Comparison of ENCODE assay signal across 8 mouse cellular contexts in the genomic region with DNA sequence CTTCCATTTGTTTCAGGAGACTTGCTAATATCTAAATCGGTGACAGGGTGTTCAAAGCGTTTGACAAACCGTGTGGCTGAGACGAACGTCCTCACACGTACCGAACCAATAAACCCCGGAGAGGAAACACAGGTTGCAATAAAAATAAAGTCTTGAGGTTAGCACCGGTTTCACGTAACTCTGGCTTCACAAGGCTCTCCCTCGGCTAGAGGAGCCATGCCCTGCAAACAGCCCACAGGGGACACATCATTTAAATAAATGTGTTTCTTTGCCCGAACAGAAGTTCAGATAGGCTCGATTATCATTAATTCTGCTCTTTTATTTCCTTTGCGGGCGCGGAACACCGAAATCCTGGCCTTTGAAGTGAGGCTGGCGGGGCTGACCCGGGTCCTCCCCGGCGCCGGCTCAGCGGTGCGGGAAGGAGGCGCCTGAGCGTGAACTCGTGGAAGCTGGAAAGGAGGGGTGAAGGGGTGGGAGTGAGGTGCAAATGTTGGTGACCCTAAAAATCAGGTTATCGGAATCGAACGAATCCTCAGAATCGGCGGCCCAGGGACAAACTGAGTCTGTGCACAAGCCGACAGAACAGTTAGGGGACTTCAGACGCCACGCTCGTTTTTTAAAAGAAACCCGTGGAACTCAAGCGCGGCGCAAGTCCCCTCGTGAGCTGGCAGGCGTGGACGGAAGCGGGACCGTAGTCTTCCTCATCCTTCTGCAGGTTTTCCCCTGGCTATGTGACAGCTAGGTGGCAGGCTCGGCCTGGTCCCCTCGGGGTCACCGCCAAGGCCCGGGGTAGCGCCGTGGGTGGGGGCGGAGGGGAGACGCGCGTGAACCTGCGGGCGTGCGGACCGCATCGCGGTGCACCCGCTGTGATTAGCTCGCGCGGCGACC. TPM values are rescaled to one million over a fixed set of nuclear protein-coding genes. Genes with fewer than 3 reads are reported as not detected.
DNase-seq lines count a peak whose midpoint lies in the region; ATAC-seq and TF ChIP-seq lines count a peak whose summit lies in the region.

No protein-coding gene starts in this region.

- peaks cover 58% of the 10 kb centered on the region for H3K27me3 ChIP-seq in lung, embryonic 14.5 days (ENCODE audit: insufficient read depth, low read length)
- H3K27me3 ChIP-seq in forebrain, embryonic 13.5 days: peaks cover 76% of the 10 kb centered on the region
- peaks cover 43% of the 10 kb centered on the region for H3K27me3 ChIP-seq in hindbrain, embryonic 16.5 days (replicated peaks; ENCODE audit: control insufficient read depth, insufficient read depth, low read length)
- peaks cover 84% of the 10 kb centered on the region for H3K27me3 ChIP-seq in liver, embryonic 13.5 days

- ATAC-seq in lung, embryonic 14.5 days (ENCODE audit: insufficient read depth): no peak
- ATAC-seq in forebrain, embryonic 13.5 days: peak; percentile 14; the same call in 1 of the 2 replicates
- no peak for ATAC-seq in hindbrain, embryonic 16.5 days
- ATAC-seq in liver, embryonic 13.5 days (ENCODE audit: low read depth): no peak

- H3K36me3 ChIP-seq in lung, embryonic 14.5 days (ENCODE audit: insufficient read depth): no peaks in the 10 kb centered on the region
- H3K36me3 ChIP-seq in forebrain, embryonic 13.5 days (ENCODE audit: poor library complexity, severe bottlenecking): no peaks in the 10 kb centered on the region
- no peaks in the 10 kb centered on the region for H3K36me3 ChIP-seq in hindbrain, embryonic 16.5 days (ENCODE audit: control insufficient read depth, insufficient read depth, low read length)
- H3K36me3 ChIP-seq in liver, embryonic 13.5 days: no peaks in the 10 kb centered on the region

- no peaks in the 10 kb centered on the region for H3K9me3 ChIP-seq in lung, embryonic 14.5 days (ENCODE audit: low read depth, low read length)
- no peaks in the 10 kb centered on the region for H3K9me3 ChIP-seq in forebrain, embryonic 13.5 days (replicated peaks)
- no peaks in the 10 kb centered on the region for H3K9me3 ChIP-seq in hindbrain, embryonic 16.5 days (ENCODE audit: control insufficient read depth, low read length)
- H3K9me3 ChIP-seq in liver, embryonic 13.5 days (replicated peaks): no peaks in the 10 kb centered on the region

- no peak for TF ChIP-seq POLR2A in brain, embryonic 14.5 days (IDR thresholded peaks at IDR 0.05; ENCODE audit: borderline replicate concordance, extremely low read depth, insufficient read depth, insufficient read length, poor library complexity, severe bottlenecking)

- DNase-seq in lung, embryonic 14.5 days: peak; percentile 57
- no peak for DNase-seq in lung, postnatal 25 days (ENCODE audit: low spot score)
- peak; percentile 75 for DNase-seq in brain, embryonic 14.5 days (ENCODE audit: low read depth)
- no peak for DNase-seq in liver, embryonic 13.5 days
- peak; percentile 18 for DNase-seq in retina, adult 2 months (ENCODE audit: low read depth, low spot score)
- DNase-seq in T-cell, adult 2 months (ENCODE audit: low spot score): no peak

- peak overlapping the region; percentile 95 for H3K4me2 ChIP-seq in lung, embryonic 14.5 days
- peak overlapping the region; percentile 97 for H3K4me2 ChIP-seq in forebrain, embryonic 13.5 days
- peak overlapping the region; percentile 88 for H3K4me2 ChIP-seq in hindbrain, embryonic 16.5 days (ENCODE audit: low read length)
- peak overlapping the region; percentile 66 for H3K4me2 ChIP-seq in liver, embryonic 13.5 days

- H3K4me1 ChIP-seq in lung, embryonic 14.5 days (ENCODE audit: insufficient read depth): 0 out of 2 replicates have a peak, but pooled peaks cover 5% of the 10 kb centered on the region
- H3K4me1 ChIP-seq in forebrain, embryonic 13.5 days: peaks cover 21% of the 10 kb centered on the region
- H3K4me1 ChIP-seq in hindbrain, embryonic 16.5 days (ENCODE audit: control insufficient read depth, insufficient read depth, low read depth, low read length): peaks cover 18% of the 10 kb centered on the region
- peaks cover 11% of the 10 kb centered on the region for H3K4me1 ChIP-seq in liver, embryonic 13.5 days (replicated peaks)

- H3K4me3 ChIP-seq in lung, embryonic 14.5 days (ENCODE audit: low read depth, low read length): peak overlapping the region; percentile 52
- H3K4me3 ChIP-seq in forebrain, embryonic 13.5 days: peak overlapping the region; percentile 50
- peak overlapping the region; percentile 48 for H3K4me3 ChIP-seq in hindbrain, embryonic 16.5 days (ENCODE audit: low read length)
- peak overlapping the region; percentile 52 for H3K4me3 ChIP-seq in liver, embryonic 13.5 days (replicated peaks)

- WGBS in lung, embryonic 14.5 days: 1% methylated on average over 66 of the region's 66 CpGs
- WGBS in forebrain, embryonic 13.5 days: under 1% methylated on average over 66 of the region's 66 CpGs
- WGBS in hindbrain, embryonic 16.5 days: 1% methylated on average over 66 of the region's 66 CpGs
- WGBS in liver, embryonic 13.5 days (ENCODE audit: insufficient replicate concordance): 1% methylated on average over 66 of the region's 66 CpGs

- peak overlapping the region; percentile 56; the same call in 1 of the 2 replicates for H3K9ac ChIP-seq in lung, embryonic 14.5 days
- peak overlapping the region; percentile 60; the same call in 1 of the 2 replicates for H3K9ac ChIP-seq in forebrain, embryonic 13.5 days
- peak overlapping the region; percentile 27; the same call in 1 of the 2 replicates for H3K9ac ChIP-seq in hindbrain, embryonic 16.5 days (ENCODE audit: low read depth, low read length)
- no peak overlapping the region for H3K9ac ChIP-seq in liver, embryonic 13.5 days

- peak; percentile 11; the same call in 1 of the 2 replicates for TF ChIP-seq CTCF in lung, embryonic 14.5 days (IDR thresholded peaks at IDR 0.05; ENCODE audit: low read depth)
- no peak for TF ChIP-seq CTCF in brain, embryonic 14.5 days (IDR thresholded peaks at IDR 0.05; ENCODE audit: borderline replicate concordance, extremely low read depth, insufficient read depth, insufficient read length)

- H3K27ac ChIP-seq in lung, embryonic 14.5 days (ENCODE audit: low read depth): no peak overlapping the region
- H3K27ac ChIP-seq in forebrain, embryonic 13.5 days: no peak overlapping the region
- H3K27ac ChIP-seq in hindbrain, embryonic 16.5 days (ENCODE audit: low read depth, low read length): no peak overlapping the region
- H3K27ac ChIP-seq in liver, embryonic 13.5 days: no peak overlapping the region

RNA-seq across cellular contexts. Expression of a gene that starts 0.5 kb away (rescaled TPM):
- 4.7 and 5.5 TPM in 2 replicates for polyA plus RNA-seq in lung, embryonic 14.5 days (2014; fragmentation: Nextera tagmentation; extraction: Ambion mirVana)
- polyA plus RNA-seq in brain, embryonic 14.5 days (2012; rRNA removed): 7.5 and 12.6 TPM in 2 replicates
- 0.39 and 0.67 TPM in 2 replicates for polyA plus RNA-seq in forebrain, embryonic 13.5 days (2015; fragmentation: Nextera tagmentation; extraction: Ambion mirVana)
- polyA plus RNA-seq in hindbrain, embryonic 16.5 days (2015; fragmentation: Nextera tagmentation; extraction: Ambion mirVana): 1.4 and 5.0 TPM in 2 replicates
- 1.8 and 2.6 TPM in 2 replicates for polyA plus RNA-seq in liver, embryonic 13.5 days (2015; fragmentation: Nextera tagmentation; extraction: Ambion mirVana)

Comparison
In these comparisons a context has a peak if more than half of its experiments do, and no peak if none do; other contexts are left out.
1. DNase-seq: peak in lung, embryonic 14.5 days (single experiment), brain, embryonic 14.5 days (single experiment) and retina, adult 2 months (single experiment); none in lung, postnatal 25 days (single experiment), liver, embryonic 13.5 days (single experiment) and T-cell, adult 2 months (single experiment).
2. Peak in every context shown above with its lines, with median percentiles within 50 percentile points of each other: H3K4me2 ChIP-seq and H3K4me3 ChIP-seq.